Mouse (Mus musculus): ENCODE data around the gene Lypd6b.

The Lypd6b gene

GRCm38 (mm10) chr2:49881002-49881401 is 93.5 kb downstream of the Lypd6b start:
- no peak for DNase-seq

- no peak for DNase-seq
Measured at GRCm38 (mm10) chr2:49882461-49882860, 95.0 kb downstream of the Lypd6b start.

- DNase-seq = no peak
Measured at GRCm38 (mm10) chr2:49883990-49884389, 96.5 kb downstream of the Lypd6b start.

- no peak for DNase-seq
Measured at GRCm38 (mm10) chr2:49886209-49886608, 98.7 kb downstream of the Lypd6b start.

GRCm38 (mm10) chr2:49888346-49888745 is 100.9 kb downstream of the Lypd6b start:
- DNase-seq = no peak

GRCm38 (mm10) chr2:49890727-49891126 is 103.2 kb downstream of the Lypd6b start:
- no peak for DNase-seq

GRCm38 (mm10) chr2:49909838-49910407 is 122.4 kb downstream of the Lypd6b start:
- no peak for DNase-seq

- DNase-seq = no peak
Measured at GRCm38 (mm10) chr2:49911296-49912034, 124.0 kb downstream of the Lypd6b start.

GRCm38 (mm10) chr2:49912261-49912895 is 124.9 kb downstream of the Lypd6b start:
- DNase-seq = no peak

GRCm38 (mm10) chr2:49917489-49917888 is 130.0 kb downstream of the Lypd6b start:
- DNase-seq = no peak

- no peak for DNase-seq
Measured at GRCm38 (mm10) chr2:49918132-49918531, 130.6 kb downstream of the Lypd6b start.

GRCm38 (mm10) chr2:49918692-49919091 is 131.2 kb downstream of the Lypd6b start:
- DNase-seq = no peak

GRCm38 (mm10) chr2:49921948-49922347 is 134.5 kb downstream of the Lypd6b start:
- no peak for DNase-seq

- DNase-seq = no peak
Measured at GRCm38 (mm10) chr2:49922810-49923209, 135.3 kb downstream of the Lypd6b start.

- DNase-seq = no peak
Measured at GRCm38 (mm10) chr2:49926186-49926585, 138.7 kb downstream of the Lypd6b start.

- no peak for DNase-seq
Measured at GRCm38 (mm10) chr2:49927362-49927761, 139.9 kb downstream of the Lypd6b start.

GRCm38 (mm10) chr2:49929931-49930330 is 142.4 kb downstream of the Lypd6b start:
- no peak for DNase-seq

- DNase-seq = no peak
Measured at GRCm38 (mm10) chr2:49937621-49938020, 150.1 kb downstream of the Lypd6b start.

- DNase-seq = no peak
Measured at GRCm38 (mm10) chr2:49938246-49938645, 150.8 kb downstream of the Lypd6b start.

GRCm38 (mm10) chr2:49940372-49940771 is 152.9 kb downstream of the Lypd6b start:
- no peak for DNase-seq

GRCm38 (mm10) chr2:49942100-49942499 is 154.6 kb downstream of the Lypd6b start:
- no peak for DNase-seq

GRCm38 (mm10) chr2:49951681-49952080 is 164.2 kb downstream of the Lypd6b start:
- no peak for DNase-seq

GRCm38 (mm10) chr2:49952632-49953293 is 165.3 kb downstream of the Lypd6b start:
- no peak for DNase-seq

- no peak for DNase-seq
Measured at GRCm38 (mm10) chr2:49957449-49957848, 170.0 kb downstream of the Lypd6b start.

Measured in kidney, adult 18-20 months (tissue).